Mouse (Mus musculus): ENCODE measurements around the gene Prpmp5. TPM values are rescaled to one million over a fixed set of nuclear protein-coding genes. Genes with fewer than 3 reads are reported as not detected.

The Prpmp5 gene
- not detected in 2 replicates for polyA plus RNA-seq (2021; fragmentation: Nextera tagmentation)
- long read RNA-seq, experiment 1, result 0 reads
- long read RNA-seq, experiment 2, result 0 reads

DNA sequence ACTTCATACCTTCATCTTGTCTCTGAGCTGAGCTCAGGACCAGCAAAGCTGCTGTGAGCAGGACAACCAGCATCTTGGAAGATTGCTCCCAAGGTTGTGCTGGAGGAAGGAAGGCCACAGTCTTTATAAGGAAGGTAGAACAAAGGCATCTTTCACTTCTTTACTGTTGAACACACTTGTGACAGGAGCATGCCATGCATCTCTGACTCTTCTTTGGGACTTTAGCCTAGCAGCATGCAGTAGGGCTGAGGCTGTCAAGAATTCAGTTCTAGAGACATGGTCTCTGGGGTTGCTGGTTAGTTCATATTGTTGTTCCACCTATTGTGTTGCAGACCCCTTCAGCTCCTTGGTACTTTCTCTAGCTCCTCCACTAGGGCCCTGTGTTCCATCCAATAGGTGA, at the start of gene Prpmp5:
Gene Prpmp5 (minus strand): TSS at position 101 of the 400 bp plus-strand sequence.

DNA sequence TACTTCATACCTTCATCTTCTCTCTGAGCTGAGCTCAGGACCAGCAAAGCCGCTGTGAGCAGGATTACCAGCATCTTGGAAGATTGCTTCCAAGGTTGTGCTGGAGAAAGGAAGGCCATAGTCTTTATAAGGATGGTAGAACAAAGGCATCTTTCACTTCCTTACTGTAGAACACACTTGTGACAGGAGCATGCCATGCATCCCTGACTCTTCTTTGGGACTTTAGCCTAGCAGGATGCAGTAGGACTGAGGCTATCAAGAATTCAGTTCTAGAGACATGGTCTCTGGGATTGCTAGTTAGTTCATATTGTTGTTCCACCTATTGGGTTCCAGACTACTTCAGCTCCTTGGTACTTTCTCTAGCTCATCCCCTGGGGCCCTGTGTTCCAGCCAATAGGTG, 49.5 kb upstream of the Prpmp5 start, which contains the start of gene Gm8882:
Gene Gm8882 (minus strand): TSS at position 101 of the 400 bp plus-strand sequence.

Other genes starting within 250 kb of the Prpmp5 start
- not detected in 2 replicates for gene Prb1, start 104.2 kb downstream of the Prpmp5 start, polyA plus RNA-seq (2021; fragmentation: Nextera tagmentation)
- not detected in 2 replicates for gene Gm8882, start 49.4 kb upstream of the Prpmp5 start, polyA plus RNA-seq (2021; fragmentation: Nextera tagmentation)

Measured in left cerebral cortex, adult 6 months (tissue).